Mouse (Mus musculus): ENCODE data around the gene Gm20869. TPM values are rescaled to one million over a fixed set of nuclear protein-coding genes. Genes with fewer than 3 reads are reported as not detected.
"Not testable (repeated sequence)": the region's sequence is repeated elsewhere in the genome, so short reads cannot be mapped to it uniquely, and the experiment has no call there.

Gm20869 gene
- not detected in 2 replicates for polyA plus RNA-seq (2012)

GRCm38 (mm10) chrY:71469149-71469548, at the start of gene Gm20869:
Gm20869 (plus strand) TSS chrY:71469449.
- TF ChIP-seq GATA1 (IDR thresholded peaks at IDR 0.05; ENCODE audit: low read length), result not testable (repeated sequence)

Other genes with a start within 250 kb of the Gm20869 start
- not detected in 2 replicates for gene Gm20870, start 222.6 kb downstream of the Gm20869 start, polyA plus RNA-seq (2012)